ENCODE assay signal across 12 mouse cellular contexts in genomic region chr12:91672528-91672927, GRCm38 (mm10).
A peak's percentile ranks its signal among the peaks of the same experiment; 100 is the strongest.
DNase-seq lines count a peak whose midpoint lies in the region; ATAC-seq lines count a peak whose summit lies in the region.
"Had no signal": no experiment of that assay in that cellular context is flagged by ENCODE, and none has a peak within 500 bp of the region (broad histone marks: within the 10 kb centered on the region; RNA-seq: fewer than 3 reads in every experiment).

No protein-coding gene starts in this region.

- H3K36me3 ChIP-seq in hindbrain, embryonic 15.5 days: no peaks in the 10 kb centered on the region
- no peaks in the 10 kb centered on the region for H3K36me3 ChIP-seq in hindbrain, embryonic 12.5 days
- no peaks in the 10 kb centered on the region for H3K36me3 ChIP-seq in forebrain, embryonic 16.5 days (ENCODE audit: control insufficient read depth, insufficient read depth)
- no peaks in the 10 kb centered on the region for H3K36me3 ChIP-seq in heart, embryonic 11.5 days (ENCODE audit: control insufficient read depth, insufficient read depth, low read length)
- H3K36me3 ChIP-seq: embryonic facial prominence, embryonic 10.5 days had no signal

- intact Hi-C loops in left cerebral cortex, postnatal 14 days (cut with DNase I): no loop called here

- no peaks in the 10 kb centered on the region for H3K27me3 ChIP-seq in hindbrain, embryonic 15.5 days
- no peaks in the 10 kb centered on the region for H3K27me3 ChIP-seq in hindbrain, embryonic 12.5 days
- H3K27me3 ChIP-seq in forebrain, embryonic 16.5 days (replicated peaks; ENCODE audit: control insufficient read depth, insufficient read depth, low read length): no peaks in the 10 kb centered on the region
- H3K27me3 ChIP-seq in heart, embryonic 11.5 days (ENCODE audit: control insufficient read depth, insufficient read depth, low read length): no peaks in the 10 kb centered on the region

- 60% methylated on average over 7 of the region's 7 CpGs for WGBS in hindbrain, embryonic 15.5 days
- WGBS in hindbrain, embryonic 12.5 days: 83% methylated on average over 7 of the region's 7 CpGs
- WGBS in forebrain, embryonic 16.5 days: 42% methylated on average over 7 of the region's 7 CpGs
- 88% methylated on average over 7 of the region's 7 CpGs for WGBS in heart, embryonic 11.5 days (ENCODE audit: insufficient replicate concordance)

- 0 out of 2 replicates have a peak overlapping the region, but pooled peaks have one; percentile 6 for H3K27ac ChIP-seq in hindbrain, embryonic 15.5 days (replicated peaks)
- H3K27ac ChIP-seq in hindbrain, embryonic 12.5 days: no peak overlapping the region
- H3K27ac ChIP-seq in forebrain, embryonic 16.5 days (ENCODE audit: low read length): no peak overlapping the region
- no peak overlapping the region for H3K27ac ChIP-seq in heart, embryonic 11.5 days (ENCODE audit: low read depth, low read length)
- H3K27ac ChIP-seq: embryonic facial prominence, embryonic 10.5 days had no signal

- peaks cover 10% of the 10 kb centered on the region for H3K4me1 ChIP-seq in hindbrain, embryonic 15.5 days (replicated peaks)
- no peaks in the 10 kb centered on the region for H3K4me1 ChIP-seq in hindbrain, embryonic 12.5 days
- peaks cover 10% of the 10 kb centered on the region for H3K4me1 ChIP-seq in forebrain, embryonic 16.5 days (replicated peaks; ENCODE audit: control insufficient read depth, insufficient read depth, low read length)
- peaks cover 8% of the 10 kb centered on the region for H3K4me1 ChIP-seq in heart, embryonic 11.5 days (ENCODE audit: control insufficient read depth, insufficient read depth, low read length)
- H3K4me1 ChIP-seq: embryonic facial prominence, embryonic 10.5 days had no signal

- no peak overlapping the region for H3K4me3 ChIP-seq in hindbrain, embryonic 15.5 days
- no peak overlapping the region for H3K4me3 ChIP-seq in hindbrain, embryonic 12.5 days
- no peak overlapping the region for H3K4me3 ChIP-seq in forebrain, embryonic 16.5 days (replicated peaks; ENCODE audit: low read length)
- no peak overlapping the region for H3K4me3 ChIP-seq in heart, embryonic 11.5 days (ENCODE audit: low read depth, low read length)
- H3K4me3 ChIP-seq: embryonic facial prominence, embryonic 10.5 days had no signal

- H3K9ac ChIP-seq in hindbrain, embryonic 15.5 days: no peak overlapping the region
- no peak overlapping the region for H3K9ac ChIP-seq in hindbrain, embryonic 12.5 days
- no peak overlapping the region for H3K9ac ChIP-seq in forebrain, embryonic 16.5 days (replicated peaks; ENCODE audit: low read depth, low read length)
- no peak overlapping the region for H3K9ac ChIP-seq in heart, embryonic 11.5 days (ENCODE audit: low read depth, low read length)

- peak; percentile 73 for ATAC-seq in hindbrain, embryonic 15.5 days (ENCODE audit: low FRiP score, low read depth)
- no peak for ATAC-seq in hindbrain, embryonic 12.5 days (ENCODE audit: low FRiP score)
- peak; percentile 78 for ATAC-seq in forebrain, embryonic 16.5 days
- ATAC-seq in heart, embryonic 11.5 days (replicated peaks; ENCODE audit: insufficient number of reproducible peaks, low FRiP score, low TSS enrichment): no peak

- H3K9me3 ChIP-seq in hindbrain, embryonic 15.5 days: no peaks in the 10 kb centered on the region
- no peaks in the 10 kb centered on the region for H3K9me3 ChIP-seq in hindbrain, embryonic 12.5 days (replicated peaks)
- H3K9me3 ChIP-seq in forebrain, embryonic 16.5 days (ENCODE audit: control insufficient read depth, low read length): no peaks in the 10 kb centered on the region
- H3K9me3 ChIP-seq in heart, embryonic 11.5 days (replicated peaks; ENCODE audit: control insufficient read depth, low read length): no peaks in the 10 kb centered on the region
- H3K9me3 ChIP-seq: embryonic facial prominence, embryonic 10.5 days had no signal

- peak; percentile 75 for DNase-seq in Muller cell, postnatal 12 days (ENCODE audit: inconsistent ontology term)
- peak; percentile 25 to 55 for DNase-seq in left cerebral cortex, postnatal 14 days (ENCODE audit: low spot score in 2 of 2)
- DNase-seq in c-Kit-positive CD71-positive TER-119-positive erythroid progenitor cells, embryonic 14.5 days (ENCODE audit: low spot score): no peak
- DNase-seq in embryo, embryonic 9.5 days (ENCODE audit: extremely low spot score): no peak
- DNase-seq: gastrocnemius, postnatal 25 days; heart, postnatal 14 days; lung, postnatal 4 days had no signal

- H3K4me2 ChIP-seq in hindbrain, embryonic 15.5 days: no peak overlapping the region
- H3K4me2 ChIP-seq in hindbrain, embryonic 12.5 days (replicated peaks): no peak overlapping the region
- no peak overlapping the region; the same call in 1 of the 2 replicates for H3K4me2 ChIP-seq in forebrain, embryonic 16.5 days (ENCODE audit: low read length)
- no peak overlapping the region for H3K4me2 ChIP-seq in heart, embryonic 11.5 days

Comparison
In these comparisons a context has a peak if more than half of its experiments do, and no peak if none do; other contexts are left out.
1. ATAC-seq: peak in hindbrain, embryonic 15.5 days (single experiment) and forebrain, embryonic 16.5 days (single experiment); none in hindbrain, embryonic 12.5 days (single experiment) and heart, embryonic 11.5 days (single experiment).
2. DNase-seq: peak in Muller cell, postnatal 12 days (single experiment) and left cerebral cortex, postnatal 14 days (2 of 2); none in c-Kit-positive CD71-positive TER-119-positive erythroid progenitor cells, embryonic 14.5 days (single experiment) and embryo, embryonic 9.5 days (single experiment).